Mouse (Mus musculus) retina, embryonic 14.5 days (tissue): ENCODE data around the gene Akr1b8.
"Not testable (repeated sequence)": the region's sequence is repeated elsewhere in the genome, so short reads cannot be mapped to it uniquely, and the experiment has no call there.

Source experiments
- DNase-seq: peaks from one replicate; pipeline ENCODE4 v3.0.0-alpha.2; 2015; ENCODE audit warnings: low spot score

The Akr1b8 gene

GRCm38 (mm10) chr6:34350037-34350699 lies 3.8 kb upstream of the Akr1b8 start:
- no peak for DNase-seq

GRCm38 (mm10) chr6:34351481-34351880 lies 2.4 kb upstream of the Akr1b8 start:
- DNase-seq = not testable (repeated sequence)

- no peak for DNase-seq
Observed at GRCm38 (mm10) chr6:34352401-34352800, 1.5 kb upstream of the Akr1b8 start.

GRCm38 (mm10) chr6:34354354-34355348 lies 732 bp downstream of the Akr1b8 start:
- no peak for DNase-seq

- DNase-seq = no peak
Observed at GRCm38 (mm10) chr6:34355349-34355747, 1.4 kb downstream of the Akr1b8 start.

GRCm38 (mm10) chr6:34355841-34356240 lies 1.9 kb downstream of the Akr1b8 start:
- no peak for DNase-seq

GRCm38 (mm10) chr6:34364217-34365136 lies 10.6 kb downstream of the Akr1b8 start:
- DNase-seq = no peak

- DNase-seq = no peak
Observed at GRCm38 (mm10) chr6:34367998-34368397, 14.1 kb downstream of the Akr1b8 start.

GRCm38 (mm10) chr6:34370081-34370480 lies 16.2 kb downstream of the Akr1b8 start:
- DNase-seq = no peak

GRCm38 (mm10) chr6:34371700-34372351 lies 17.9 kb downstream of the Akr1b8 start:
- peak; percentile 91 for DNase-seq

- no peak for DNase-seq
Observed at GRCm38 (mm10) chr6:34373841-34374240, 19.9 kb downstream of the Akr1b8 start.

- not testable (repeated sequence) for DNase-seq
Observed at GRCm38 (mm10) chr6:34375888-34376287, 22.0 kb downstream of the Akr1b8 start.

GRCm38 (mm10) chr6:34383401-34383800 lies 29.5 kb downstream of the Akr1b8 start:
- no peak for DNase-seq

- peak; percentile 62 for DNase-seq
Observed at GRCm38 (mm10) chr6:34384110-34384661, 30.3 kb downstream of the Akr1b8 start, which contains the start of gene Akr1b10. TSS of gene Akr1b10 (plus strand) at chr6:34384218.

- DNase-seq = peak; percentile 41
Observed at GRCm38 (mm10) chr6:34384701-34385370, 30.9 kb downstream of the Akr1b8 start.

- DNase-seq = peak; percentile 33
Observed at GRCm38 (mm10) chr6:34388420-34389156, 34.7 kb downstream of the Akr1b8 start.

GRCm38 (mm10) chr6:34395897-34396296 lies 42.0 kb downstream of the Akr1b8 start:
- DNase-seq = no peak

GRCm38 (mm10) chr6:34398431-34398830 lies 44.5 kb downstream of the Akr1b8 start:
- no peak for DNase-seq

- DNase-seq = no peak
Observed at GRCm38 (mm10) chr6:34399606-34400220, 45.8 kb downstream of the Akr1b8 start.
